Mouse (Mus musculus): ENCODE measurements around the gene Lrp6. TPM values are rescaled to one million over a fixed set of nuclear protein-coding genes. Genes with fewer than 3 reads are reported as not detected.

Gene Lrp6
- polyA plus RNA-seq, 1 experiment from 2014 or later, result 41.6 TPM

DNA sequence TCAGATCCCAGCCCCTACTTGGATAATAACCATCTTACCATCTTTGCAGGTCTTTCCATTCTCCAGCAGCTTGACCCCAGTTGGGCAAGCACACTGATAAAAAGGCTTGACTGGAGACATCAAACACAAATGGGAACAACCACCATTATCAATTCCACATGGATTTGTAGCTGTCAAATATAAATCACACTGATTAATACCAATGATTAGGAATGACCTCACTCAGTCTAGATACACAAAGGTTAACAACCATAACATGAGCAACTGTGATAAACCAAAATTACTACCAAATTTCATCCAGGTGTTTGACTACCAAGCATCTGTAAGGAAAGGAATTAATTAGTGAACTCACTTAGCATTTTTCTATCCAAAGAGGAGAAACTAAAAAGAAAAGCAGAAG lies 55.6 kb downstream of the Lrp6 start:
- Histone ChIP-seq H3K36me3 (peaks cover 17% of the 10 kb centered on the region), H3K27ac (no peak overlapping the region), H3K4me3 (no peak overlapping the region), H3K9me3 (no peaks in the 10 kb centered on the region), H3K27me3 (no peaks in the 10 kb centered on the region), H3K4me1 (peaks cover 41% of the 10 kb centered on the region), H3K9ac (no peak overlapping the region), H3K4me2 (replicated peaks) (no peak overlapping the region)
- ATAC-seq (ENCODE audit: insufficient number of reproducible peaks, insufficient read depth, low FRiP score, low TSS enrichment), result no peak

DNA sequence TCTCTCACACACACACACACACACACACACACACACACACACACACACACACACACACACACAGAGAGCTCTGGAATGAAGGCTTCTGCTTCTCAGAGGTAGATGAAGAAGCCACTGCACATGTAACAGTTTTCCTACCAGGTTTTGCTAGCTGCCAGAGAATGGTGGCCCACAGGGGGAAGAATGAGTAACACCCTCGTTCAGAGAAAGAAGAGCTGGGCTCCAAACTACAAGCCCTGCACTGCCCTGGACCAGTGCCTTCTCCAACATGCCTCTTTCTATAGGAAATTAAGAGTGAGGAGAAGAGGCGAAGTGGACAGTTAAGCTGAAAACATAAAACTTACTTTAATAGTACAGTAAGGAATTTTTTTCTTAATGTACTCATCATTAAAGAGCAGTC lies 56.5 kb downstream of the Lrp6 start:
- Histone ChIP-seq H3K9me3 (no peaks in the 10 kb centered on the region), H3K4me3 (no peak overlapping the region), H3K36me3 (peaks cover 18% of the 10 kb centered on the region), H3K27me3 (no peaks in the 10 kb centered on the region), H3K27ac (peak overlapping the region; percentile 4; the same call in 1 of the 2 replicates), H3K4me1 (peaks cover 40% of the 10 kb centered on the region), H3K9ac (no peak overlapping the region), H3K4me2 (replicated peaks) (peak overlapping the region; percentile 0; the same call in 1 of the 2 replicates)
- ATAC-seq (ENCODE audit: insufficient number of reproducible peaks, insufficient read depth, low FRiP score, low TSS enrichment), result no peak
- 44% methylated on average over 2 of the region's 2 CpGs for WGBS

DNA sequence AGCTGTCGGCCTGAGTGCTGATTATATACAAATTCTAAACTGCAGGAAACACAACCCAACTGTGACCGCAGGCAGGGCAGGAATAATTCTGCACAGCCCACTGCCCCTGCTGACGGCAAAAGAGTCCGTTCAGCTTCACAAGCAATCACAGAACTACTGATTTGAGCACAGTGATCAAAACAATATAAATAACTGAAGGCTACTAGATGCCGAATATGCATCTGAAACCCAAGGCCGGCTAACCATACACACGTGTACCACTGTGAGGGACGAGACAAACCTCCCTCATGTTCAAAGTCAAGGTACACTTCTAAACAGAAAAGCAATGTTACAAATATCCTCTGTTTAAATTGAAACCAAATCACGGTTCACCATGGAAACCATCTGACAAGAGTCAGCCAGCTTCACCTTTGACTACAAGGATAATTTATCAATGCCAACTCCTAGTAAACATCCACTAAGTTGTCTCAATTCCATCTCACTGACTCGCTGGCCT lies 57.0 kb downstream of the Lrp6 start:
- Histone ChIP-seq H3K36me3 (peaks cover 18% of the 10 kb centered on the region), H3K9ac (no peak overlapping the region), H3K4me2 (replicated peaks) (peak overlapping the region; percentile 0; the same call in 1 of the 2 replicates), H3K4me1 (peaks cover 42% of the 10 kb centered on the region), H3K4me3 (no peak overlapping the region), H3K9me3 (no peaks in the 10 kb centered on the region), H3K27ac (peak overlapping the region; percentile 4; the same call in 1 of the 2 replicates), H3K27me3 (no peaks in the 10 kb centered on the region)
- ATAC-seq (ENCODE audit: insufficient number of reproducible peaks, insufficient read depth, low FRiP score, low TSS enrichment), result no peak
- WGBS, result 29% methylated on average over 10 of the region's 10 CpGs

DNA sequence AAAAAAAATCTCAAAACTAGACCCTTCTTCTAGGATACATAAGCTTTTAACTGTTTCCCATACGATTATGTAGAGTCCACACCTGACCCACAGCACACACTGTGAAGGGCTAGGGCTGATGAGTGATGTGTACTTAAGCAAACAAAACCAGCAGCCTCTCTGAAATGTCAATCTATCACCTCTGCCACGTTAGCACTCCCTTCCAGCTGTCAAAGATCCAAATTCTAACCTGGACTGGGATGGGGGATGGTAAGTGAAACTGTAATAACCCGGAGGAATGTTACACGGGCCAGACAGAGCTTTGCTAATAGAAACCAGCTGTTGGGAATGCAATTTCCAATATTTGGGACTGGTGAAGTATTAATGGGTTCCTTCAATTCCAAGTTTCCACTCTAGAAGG lies 61.9 kb downstream of the Lrp6 start:
- H3K27ac ChIP-seq, result no peak overlapping the region
- H3K9ac ChIP-seq, result no peak overlapping the region
- no peaks in the 10 kb centered on the region for H3K9me3 ChIP-seq
- no peak for ATAC-seq (ENCODE audit: insufficient number of reproducible peaks, insufficient read depth, low FRiP score, low TSS enrichment)
- no peak overlapping the region for H3K4me2 ChIP-seq (replicated peaks)
- H3K36me3 ChIP-seq, result peaks cover 18% of the 10 kb centered on the region
- H3K4me1 ChIP-seq, result peaks cover 24% of the 10 kb centered on the region; the same call in 1 of the 2 replicates
- H3K27me3 ChIP-seq, result no peaks in the 10 kb centered on the region
- H3K4me3 ChIP-seq, result no peak overlapping the region
- 23% methylated on average over 4 of the region's 4 CpGs for WGBS

DNA sequence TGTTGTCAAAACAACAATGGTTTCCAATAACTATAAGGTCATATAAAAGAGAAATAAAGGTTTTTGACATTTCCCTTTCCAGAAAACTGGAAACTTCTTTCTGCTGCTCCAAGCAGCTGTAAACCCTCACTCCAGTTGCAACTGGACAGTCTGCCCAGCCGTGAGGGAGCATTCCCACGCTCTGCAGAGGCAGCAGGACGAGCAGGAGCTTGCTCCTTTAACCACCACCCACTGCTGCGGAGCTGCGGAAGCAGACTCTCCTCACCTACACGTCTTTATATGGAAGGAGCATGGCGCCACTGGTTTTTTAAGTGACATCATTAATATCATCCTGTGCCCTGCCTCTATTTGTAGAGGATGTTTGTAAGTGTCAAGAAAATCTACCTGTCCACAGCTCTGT lies 64.4 kb downstream of the Lrp6 start:
- 78% methylated on average over 7 of the region's 7 CpGs for WGBS
- no peak overlapping the region for H3K9ac ChIP-seq
- no peak for ATAC-seq (ENCODE audit: insufficient number of reproducible peaks, insufficient read depth, low FRiP score, low TSS enrichment)
- no peaks in the 10 kb centered on the region for H3K27me3 ChIP-seq
- peaks cover 27% of the 10 kb centered on the region; the same call in 1 of the 2 replicates for H3K4me1 ChIP-seq
- H3K9me3 ChIP-seq, result no peaks in the 10 kb centered on the region
- H3K36me3 ChIP-seq, result peaks cover 17% of the 10 kb centered on the region
- no peak overlapping the region for H3K27ac ChIP-seq
- H3K4me3 ChIP-seq, result no peak overlapping the region
- no peak overlapping the region for H3K4me2 ChIP-seq (replicated peaks)

DNA sequence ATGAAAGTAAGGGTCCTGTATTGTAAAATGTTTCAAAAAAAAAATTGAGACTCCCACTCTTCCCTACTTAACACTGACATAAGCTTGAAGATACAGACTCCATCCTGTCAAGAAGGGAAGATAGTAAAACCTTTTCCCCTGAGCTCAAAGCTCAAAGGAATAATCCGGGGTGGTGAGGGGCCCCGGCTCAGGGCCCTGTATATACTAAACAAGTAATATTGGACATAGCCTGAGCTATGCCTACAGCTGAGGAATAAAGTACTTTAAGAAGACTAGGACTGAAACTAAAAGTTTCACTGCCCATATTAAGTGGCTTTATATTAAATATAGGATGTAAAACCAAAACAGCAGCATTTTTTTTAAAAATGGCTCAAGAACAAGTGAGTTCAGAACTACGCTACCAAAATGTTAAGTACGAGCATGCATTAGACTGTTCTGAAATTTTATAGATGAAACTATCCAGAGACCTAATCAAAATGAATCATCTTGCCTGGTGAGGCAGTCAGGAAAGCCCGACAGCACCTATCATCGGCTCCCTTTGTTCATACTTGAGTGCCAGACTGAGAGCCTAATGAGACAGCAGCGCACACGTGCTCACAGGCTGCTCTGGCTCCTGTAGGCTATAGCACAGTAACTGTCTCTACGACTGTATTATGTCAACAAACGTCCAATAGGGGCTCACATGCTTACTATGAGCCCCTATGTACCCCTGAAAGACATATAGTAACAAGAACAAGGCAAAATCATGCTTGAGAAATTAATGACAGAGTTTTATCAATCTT lies 66.2 kb downstream of the Lrp6 start:
- WGBS, result 63% methylated on average over 10 of the region's 10 CpGs
- Histone ChIP-seq H3K4me2 (replicated peaks) (no peak overlapping the region), H3K27me3 (no peaks in the 10 kb centered on the region), H3K9ac (no peak overlapping the region), H3K4me1 (peaks cover 21% of the 10 kb centered on the region; the same call in 1 of the 2 replicates), H3K27ac (no peak overlapping the region), H3K9me3 (no peaks in the 10 kb centered on the region), H3K4me3 (no peak overlapping the region), H3K36me3 (peaks cover 4% of the 10 kb centered on the region)
- ATAC-seq (ENCODE audit: insufficient number of reproducible peaks, insufficient read depth, low FRiP score, low TSS enrichment), result no peak

DNA sequence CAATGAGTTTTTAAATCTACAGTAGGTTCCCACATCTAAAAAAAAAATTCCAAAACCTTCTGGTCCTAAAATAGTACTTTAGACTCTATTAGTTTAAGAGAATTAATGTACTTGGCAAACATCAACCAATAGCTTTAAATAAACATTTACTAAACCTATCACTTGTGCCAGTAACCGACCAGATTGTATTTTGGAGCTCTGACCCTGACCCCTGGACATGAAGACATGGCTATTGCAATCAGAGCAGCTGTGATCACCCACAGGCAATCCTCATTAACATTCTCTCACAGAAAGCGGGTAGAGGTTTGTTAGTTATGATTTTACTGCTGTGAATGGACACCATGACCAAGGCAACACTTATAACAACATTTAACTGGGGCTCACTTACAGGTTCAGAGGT lies 67.7 kb downstream of the Lrp6 start:
- H3K27me3 ChIP-seq, result no peaks in the 10 kb centered on the region
- WGBS, result 69% methylated on average over 2 of the region's 2 CpGs
- H3K4me2 ChIP-seq (replicated peaks), result no peak overlapping the region
- H3K9me3 ChIP-seq, result no peaks in the 10 kb centered on the region
- peaks cover 4% of the 10 kb centered on the region for H3K36me3 ChIP-seq
- H3K4me3 ChIP-seq, result no peak overlapping the region
- no peak overlapping the region for H3K9ac ChIP-seq
- no peak for ATAC-seq (ENCODE audit: insufficient number of reproducible peaks, insufficient read depth, low FRiP score, low TSS enrichment)
- H3K4me1 ChIP-seq, result peaks cover 30% of the 10 kb centered on the region
- no peak overlapping the region for H3K27ac ChIP-seq

DNA sequence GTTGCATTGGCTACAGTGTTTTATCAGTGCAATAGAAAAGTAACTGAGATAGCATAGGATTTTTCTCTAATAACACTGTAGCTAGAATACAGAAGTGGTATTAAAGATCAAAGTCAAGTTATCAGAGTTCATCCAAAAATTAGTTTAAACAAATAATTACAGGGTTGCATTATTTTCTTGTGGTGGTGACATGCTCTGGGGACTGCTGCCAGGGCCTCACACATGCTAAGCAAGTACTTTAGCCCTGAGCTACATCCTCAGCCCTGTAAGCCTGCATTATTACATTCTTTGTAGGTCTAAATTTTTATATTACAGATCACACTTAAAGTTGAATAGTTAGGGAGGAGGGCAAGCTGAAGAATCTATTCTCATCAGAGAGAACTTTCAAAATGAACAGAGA lies 68.2 kb downstream of the Lrp6 start:
- H3K27ac ChIP-seq, result no peak overlapping the region

DNA sequence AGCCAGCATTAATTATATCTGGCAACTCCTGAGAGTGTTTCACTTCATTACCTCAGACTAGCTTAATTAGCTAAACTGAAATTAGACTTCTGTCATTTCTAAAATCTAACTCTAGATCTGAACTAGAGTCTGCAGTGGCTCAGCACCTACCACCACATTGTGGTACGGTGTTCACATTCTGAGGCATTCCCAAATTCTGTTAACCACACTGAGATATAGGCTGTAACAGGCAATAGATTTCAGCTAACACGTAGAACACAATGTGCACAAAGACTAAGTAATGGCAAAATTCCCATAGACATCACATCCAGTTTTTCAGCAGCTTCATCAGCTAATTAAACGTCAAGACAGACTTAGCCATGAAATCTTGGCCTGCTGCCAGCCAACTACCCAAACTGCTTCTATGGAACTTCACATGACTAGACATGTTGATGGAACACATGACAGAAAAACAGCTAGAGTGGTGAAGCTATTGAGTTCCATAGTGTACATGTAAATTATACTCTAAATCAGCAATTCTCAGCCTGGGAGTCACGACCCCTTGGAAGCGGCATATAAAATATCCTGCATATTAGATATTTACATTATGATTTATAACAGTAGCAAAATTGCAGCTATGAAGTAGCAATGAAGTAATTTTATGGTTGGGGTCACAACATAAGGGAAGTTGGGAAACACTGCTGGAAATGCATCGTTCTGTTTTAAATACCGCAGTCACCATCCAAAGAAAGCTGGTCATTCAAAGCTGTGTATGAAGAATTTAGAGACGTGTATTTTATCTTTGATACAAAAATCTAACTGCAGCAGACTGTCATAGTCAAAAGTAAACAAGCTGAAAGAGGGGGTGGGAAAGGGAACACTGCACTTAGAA lies 71.7 kb downstream of the Lrp6 start:
- H3K27me3 ChIP-seq, result no peaks in the 10 kb centered on the region
- no peak overlapping the region for H3K4me3 ChIP-seq
- WGBS, result 72% methylated on average over 8 of the region's 8 CpGs
- no peaks in the 10 kb centered on the region for H3K9me3 ChIP-seq
- H3K4me2 ChIP-seq (replicated peaks), result no peak overlapping the region
- H3K9ac ChIP-seq, result no peak overlapping the region
- H3K36me3 ChIP-seq, result peaks cover 4% of the 10 kb centered on the region
- no peak overlapping the region for H3K27ac ChIP-seq
- H3K4me1 ChIP-seq, result peaks cover 23% of the 10 kb centered on the region
- ATAC-seq (ENCODE audit: insufficient number of reproducible peaks, insufficient read depth, low FRiP score, low TSS enrichment), result no peak

More for the DNA sequence above, 68.2 kb downstream of the Lrp6 start:
- H3K27me3 ChIP-seq, result no peaks in the 10 kb centered on the region
- H3K36me3 ChIP-seq, result peaks cover 4% of the 10 kb centered on the region
- H3K9me3 ChIP-seq, result no peaks in the 10 kb centered on the region
- no peak for ATAC-seq (ENCODE audit: insufficient number of reproducible peaks, insufficient read depth, low FRiP score, low TSS enrichment)
- no peak overlapping the region for H3K4me3 ChIP-seq
- no peak overlapping the region for H3K4me2 ChIP-seq (replicated peaks)
- H3K4me1 ChIP-seq, result peaks cover 29% of the 10 kb centered on the region
- no peak overlapping the region for H3K9ac ChIP-seq

DNA sequence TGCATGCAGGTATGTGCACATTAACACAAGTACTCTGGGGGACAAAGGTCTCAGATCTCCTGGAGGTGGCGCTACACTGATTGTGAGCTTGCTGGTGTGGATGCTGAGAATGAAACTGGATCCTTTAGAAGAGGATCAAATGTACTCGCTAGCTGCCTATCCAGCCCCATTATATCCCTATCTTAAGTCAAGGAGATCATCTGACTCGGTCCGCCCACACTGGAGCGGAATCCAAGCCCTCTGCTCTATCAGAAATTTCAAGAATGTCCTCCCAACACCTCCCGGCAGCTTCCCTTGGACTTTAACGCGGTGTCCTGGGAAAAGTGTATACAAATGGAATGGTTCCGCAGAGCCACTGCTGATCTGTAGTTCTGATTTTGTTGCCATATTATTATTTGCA lies 77.1 kb downstream of the Lrp6 start:
- H3K36me3 ChIP-seq, result peaks cover 19% of the 10 kb centered on the region
- no peaks in the 10 kb centered on the region for H3K27me3 ChIP-seq
- WGBS, result 82% methylated on average over 9 of the region's 9 CpGs
- no peak overlapping the region for H3K4me2 ChIP-seq (replicated peaks)
- no peaks in the 10 kb centered on the region for H3K9me3 ChIP-seq
- H3K9ac ChIP-seq, result no peak overlapping the region
- no peak overlapping the region for H3K27ac ChIP-seq
- ATAC-seq (ENCODE audit: insufficient number of reproducible peaks, insufficient read depth, low FRiP score, low TSS enrichment), result no peak
- no peak overlapping the region for H3K4me3 ChIP-seq
- peaks cover 9% of the 10 kb centered on the region; the same call in 1 of the 2 replicates for H3K4me1 ChIP-seq

DNA sequence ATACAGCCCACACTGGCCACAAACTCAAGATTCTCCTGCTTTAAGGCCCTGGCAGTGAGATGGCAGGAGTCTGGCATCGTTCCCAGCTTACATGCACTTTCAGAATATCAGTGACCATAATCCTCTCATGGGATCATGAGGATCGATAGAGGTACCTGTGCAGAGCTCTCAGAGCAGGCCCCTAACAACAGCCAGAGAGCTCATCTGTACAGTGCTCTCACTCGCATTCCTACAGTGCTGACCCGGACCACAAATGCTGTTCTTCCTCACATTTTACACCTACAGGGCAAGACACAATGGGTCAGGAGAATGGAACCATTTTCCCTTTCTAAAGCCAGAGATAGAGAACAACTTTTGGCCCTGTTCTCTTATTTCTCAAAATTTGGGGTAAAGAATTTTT lies 77.6 kb downstream of the Lrp6 start:
- Histone ChIP-seq H3K4me1 (0 out of 2 replicates have a peak, but pooled peaks cover 4% of the 10 kb centered on the region), H3K4me2 (replicated peaks) (no peak overlapping the region), H3K27ac (no peak overlapping the region), H3K27me3 (no peaks in the 10 kb centered on the region), H3K9me3 (no peaks in the 10 kb centered on the region), H3K9ac (no peak overlapping the region), H3K36me3 (peaks cover 24% of the 10 kb centered on the region), H3K4me3 (no peak overlapping the region)
- 94% methylated on average over 4 of the region's 4 CpGs for WGBS
- ATAC-seq (ENCODE audit: insufficient number of reproducible peaks, insufficient read depth, low FRiP score, low TSS enrichment), result no peak
